Mouse (Mus musculus) liver, adult 2 months (tissue): ENCODE measurements at regions not wholly inside any gene's neighbourhood (a gene's known extent, or its start where the extent isn't known, plus 50 kb on each side); places are given as distances from the start of the nearest gene placed in this dataset.

ENCODE experiments used
- DNase-seq: peaks from one replicate; pipeline ENCODE4 v3.0.0-alpha.2; 2011; ENCODE audit warnings: low read depth, low spot score; ENCODE audit errors: extremely low read depth
- H3K27ac ChIP-seq: fragments of 200-500 bp; replicated peaks from 2 replicates; pipeline ENCODE4 v1.5.1; 2012; ENCODE audit warnings: low read depth, mild to moderate bottlenecking, control low read depth, inconsistent platforms, low read length; ENCODE audit not compliant: insufficient read depth
- H3K27me3 ChIP-seq: fragments of 200-500 bp; 2 replicates; pipeline ENCODE4 v1.6.1; 2012; ENCODE audit warnings: mild to moderate bottlenecking, moderate library complexity, low read length, inconsistent platforms; ENCODE audit not compliant: control insufficient read depth, insufficient read depth
- H3K36me3 ChIP-seq: fragments of 200-500 bp; 2 replicates; pipeline ENCODE4 v1.6.1; 2012; ENCODE audit warnings: low read length, inconsistent platforms; ENCODE audit not compliant: control insufficient read depth, insufficient read depth
- H3K4me1 ChIP-seq: fragments of 200-500 bp; 2 replicates; pipeline ENCODE4 v1.6.1; 2011; ENCODE audit warnings: low read length; ENCODE audit not compliant: control insufficient read depth, insufficient read depth
- H3K4me3 ChIP-seq: fragments of 200-500 bp; 2 replicates; pipeline ENCODE4 v1.5.1; 2011; ENCODE audit warnings: low read depth, mild to moderate bottlenecking, control low read depth, low read length, moderate library complexity; ENCODE audit not compliant: insufficient read depth
- H3K79me2 ChIP-seq: fragments of 200-500 bp; 2 replicates; pipeline ENCODE4 v1.6.1; 2012; ENCODE audit warnings: inconsistent platforms, mild to moderate bottlenecking, low read length, moderate library complexity; ENCODE audit not compliant: control insufficient read depth, insufficient read depth
- H3K9ac ChIP-seq: fragments of 200-500 bp; 2 replicates; pipeline ENCODE4 v1.6.1; 2012; ENCODE audit warnings: low read depth, mild to moderate bottlenecking, control low read depth, inconsistent platforms, low read length
- CTCF ChIP-seq: fragments of 200-500 bp; IDR thresholded peaks from 2 replicates; pipeline ENCODE4 v1.5.1; 2011; ENCODE audit warnings: low read depth, low read length, control low read depth
- POLR2A ChIP-seq: fragments of 200-500 bp; IDR thresholded peaks from 2 replicates; pipeline ENCODE4 v1.6.1; 2011; ENCODE audit warnings: low read length, control low read depth; ENCODE audit not compliant: insufficient read depth; ENCODE audit errors: extremely low read depth
- WGBS: fragments of 180-500 bp; shearing (Covaris S2); methylation state at CpG from one replicate; pipeline ENCODE4 v1.1.7; 2018; 5-methylcytosine and 5-hydroxymethylcytosine counted together

DNA sequence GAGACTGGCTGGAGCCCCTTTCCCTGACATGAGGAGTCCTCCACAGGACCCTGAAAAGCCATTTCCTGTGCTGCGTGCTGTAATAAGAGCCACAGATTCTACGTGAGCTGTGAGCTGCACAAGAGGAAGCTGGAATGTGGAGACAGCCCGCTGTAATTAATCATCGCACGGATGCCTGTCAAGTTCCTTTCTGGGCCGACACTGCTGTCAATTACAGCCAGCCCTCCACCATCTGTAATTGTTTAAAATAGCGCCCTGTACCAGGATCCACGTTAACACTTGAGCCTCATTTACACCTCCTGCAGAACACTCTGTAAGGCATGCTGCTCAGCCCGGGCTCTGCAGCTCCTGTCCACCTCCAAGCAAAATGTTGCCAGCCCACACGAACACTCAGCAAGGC is 227.9 kb upstream of the Irx2 start:
- Histone ChIP-seq H3K4me3 (no peak overlapping the region), H3K27ac (no peak overlapping the region), H3K36me3 (no peaks in the 10 kb centered on the region), H3K4me1 (no peaks in the 10 kb centered on the region), H3K9ac (no peak overlapping the region), H3K27me3 (no peaks in the 10 kb centered on the region), H3K79me2 (no peaks in the 10 kb centered on the region)
- DNase-seq, result no peak
- TF ChIP-seq POLR2A (no peak), CTCF (no peak)
- WGBS, result 64% methylated on average over 10 of the region's 10 CpGs

- Histone ChIP-seq H3K4me3 (no peak overlapping the region), H3K4me1 (no peaks in the 10 kb centered on the region), H3K9ac (no peak overlapping the region), H3K79me2 (no peaks in the 10 kb centered on the region), H3K27ac (no peak overlapping the region), H3K27me3 (no peaks in the 10 kb centered on the region), H3K36me3 (no peaks in the 10 kb centered on the region)
- WGBS, result 84% methylated on average over 11 of the region's 11 CpGs
- TF ChIP-seq CTCF (no peak), POLR2A (no peak)
- no peak for DNase-seq
Measured at GRCm38 (mm10) chr13:72409238-72409965, 219.2 kb upstream of the Irx2 start.

DNA sequence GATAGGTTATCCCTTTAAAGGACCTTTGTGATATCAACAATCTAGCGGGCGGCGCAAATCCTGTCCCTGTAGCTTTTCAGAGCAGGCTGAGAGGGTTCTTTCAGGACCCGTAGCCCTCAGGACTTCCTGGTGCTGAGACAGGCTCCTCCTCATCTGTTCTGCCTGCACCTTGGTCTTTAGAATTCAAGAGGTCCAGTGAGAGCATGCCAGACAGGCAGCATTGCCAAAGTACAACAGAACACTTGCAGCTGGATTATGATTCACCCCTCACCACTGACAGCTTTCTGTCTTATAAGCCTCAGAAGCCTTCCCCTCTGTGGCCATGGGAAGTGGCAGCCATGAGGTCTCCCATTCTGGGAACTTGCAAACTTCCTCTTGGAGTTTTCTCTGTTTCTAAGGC is 216.0 kb upstream of the Irx2 start:
- no peaks in the 10 kb centered on the region for H3K79me2 ChIP-seq
- 90% methylated on average over 4 of the region's 4 CpGs for WGBS
- no peaks in the 10 kb centered on the region for H3K4me1 ChIP-seq
- no peak for DNase-seq
- H3K27me3 ChIP-seq, result no peaks in the 10 kb centered on the region
- no peak overlapping the region for H3K4me3 ChIP-seq
- TF ChIP-seq CTCF, result no peak
- no peak for TF ChIP-seq POLR2A
- H3K36me3 ChIP-seq, result no peaks in the 10 kb centered on the region
- H3K27ac ChIP-seq, result no peak overlapping the region
- no peak overlapping the region for H3K9ac ChIP-seq

DNA sequence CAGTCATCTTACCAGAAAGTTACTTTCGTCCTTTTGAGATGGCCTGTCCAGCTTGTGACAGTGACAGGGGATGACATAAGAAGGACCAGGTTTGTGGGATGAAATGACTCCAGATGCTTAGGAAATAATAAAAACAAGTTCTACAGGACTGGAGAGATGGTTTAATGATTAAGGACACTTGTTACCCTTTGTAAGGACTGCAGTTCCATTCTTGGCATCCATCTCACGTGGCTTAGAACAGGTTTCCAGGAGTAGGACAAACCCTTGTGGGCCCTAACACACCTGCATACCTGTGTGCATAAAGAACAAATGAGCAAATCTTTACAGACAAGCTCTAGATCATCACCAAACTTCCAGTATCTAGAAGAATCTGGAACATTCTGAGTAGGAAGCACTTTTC is 211.6 kb upstream of the Irx2 start:
- H3K27ac ChIP-seq, result no peak overlapping the region
- no peak overlapping the region for H3K4me3 ChIP-seq
- no peak overlapping the region for H3K9ac ChIP-seq
- H3K79me2 ChIP-seq, result no peaks in the 10 kb centered on the region
- WGBS, result 68% methylated on average over 2 of the region's 2 CpGs
- TF ChIP-seq CTCF (no peak), POLR2A (no peak)
- no peaks in the 10 kb centered on the region for H3K27me3 ChIP-seq
- no peak for DNase-seq
- no peaks in the 10 kb centered on the region for H3K36me3 ChIP-seq
- no peaks in the 10 kb centered on the region for H3K4me1 ChIP-seq

DNA sequence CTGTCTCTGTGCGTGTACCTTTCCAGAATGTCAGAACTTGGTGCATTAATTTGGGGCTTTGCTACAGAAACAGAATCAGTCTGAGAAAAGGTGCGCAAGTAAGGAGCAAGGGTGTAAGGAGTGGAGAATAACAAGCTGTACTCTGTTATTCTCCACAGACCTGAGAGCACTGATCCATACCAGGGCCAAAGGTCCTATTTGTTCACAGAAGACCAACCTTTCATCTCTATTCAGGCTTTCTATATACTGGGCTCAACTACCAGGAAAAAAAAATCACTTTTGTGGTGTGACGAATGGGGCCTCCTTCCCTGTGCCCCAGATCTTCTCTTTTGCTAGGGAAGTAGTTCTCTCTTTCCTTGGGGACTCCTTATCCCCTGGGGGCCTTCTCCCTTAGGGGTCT is 210.8 kb upstream of the Irx2 start:
- Histone ChIP-seq H3K4me1 (no peaks in the 10 kb centered on the region), H3K27ac (no peak overlapping the region), H3K79me2 (no peaks in the 10 kb centered on the region), H3K36me3 (no peaks in the 10 kb centered on the region), H3K4me3 (no peak overlapping the region), H3K9ac (no peak overlapping the region), H3K27me3 (no peaks in the 10 kb centered on the region)
- DNase-seq, result peak; percentile 19
- TF ChIP-seq POLR2A, result no peak
- no peak for TF ChIP-seq CTCF
- 53% methylated on average over 3 of the region's 3 CpGs for WGBS

DNA sequence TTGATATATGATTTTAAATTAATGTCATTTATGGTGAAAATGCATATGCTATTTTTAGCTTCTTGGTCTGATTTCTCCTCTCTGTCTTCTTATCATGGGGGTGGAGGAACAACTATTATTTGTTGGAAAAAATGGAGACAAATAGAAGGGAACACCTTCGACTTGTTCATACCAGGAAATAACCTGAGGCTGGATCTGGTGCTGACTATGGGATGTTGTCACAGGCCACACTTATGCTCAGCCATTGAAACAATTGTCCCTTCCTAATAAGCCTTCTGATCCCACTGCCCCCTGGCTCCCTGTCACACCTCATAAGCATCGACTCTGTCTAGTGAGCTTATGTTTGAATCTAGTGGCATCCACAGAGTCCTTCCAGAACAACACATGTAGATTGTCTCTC is 210.3 kb upstream of the Irx2 start:
- Histone ChIP-seq H3K36me3 (no peaks in the 10 kb centered on the region), H3K4me1 (no peaks in the 10 kb centered on the region), H3K9ac (no peak overlapping the region), H3K4me3 (no peak overlapping the region), H3K27me3 (no peaks in the 10 kb centered on the region), H3K79me2 (no peaks in the 10 kb centered on the region), H3K27ac (no peak overlapping the region)
- TF ChIP-seq POLR2A (no peak), CTCF (no peak)
- 74% methylated on average over 2 of the region's 2 CpGs for WGBS
- DNase-seq, result no peak
